Mouse (Mus musculus) intestine, postnatal 0 days (tissue): ENCODE measurements around the gene Smarcd1. TPM values are rescaled to one million over a fixed set of nuclear protein-coding genes. Genes with fewer than 3 reads are reported as not detected.

Experiments
- ATAC-seq: fragments of 200-750 bp; cut with Nextera tagmentation; 2 replicates; pipeline ENCODE4 v1.8.0; 2017; ENCODE audit warnings: mild to moderate bottlenecking, moderate TSS enrichment, moderate library complexity
- H3K27ac ChIP-seq: fragments of 300-500 bp; sonication (generic); 2 replicates; pipeline ENCODE4 v1.5.1; 2014; ENCODE audit warnings: mild to moderate bottlenecking, low read depth, low read length, moderate library complexity
- H3K27me3 ChIP-seq: fragments of 300-500 bp; sonication (generic); replicated peaks from 2 replicates; pipeline ENCODE4 v1.6.1; 2014; ENCODE audit warnings: low read length, mixed read lengths; ENCODE audit not compliant: control insufficient read depth, insufficient read depth
- H3K36me3 ChIP-seq: fragments of 300-500 bp; sonication (generic); 2 replicates; pipeline ENCODE4 v1.6.1; 2014; ENCODE audit warnings: mild to moderate bottlenecking, moderate library complexity; ENCODE audit not compliant: control insufficient read depth, insufficient read depth
- H3K4me1 ChIP-seq: fragments of 300-500 bp; sonication (generic); replicated peaks from 2 replicates; pipeline ENCODE4 v1.6.1; 2014; ENCODE audit warnings: antibody characterized with exemption, low read length, mixed read lengths; ENCODE audit not compliant: control insufficient read depth, insufficient read depth
- H3K4me2 ChIP-seq: fragments of 300-500 bp; sonication (generic); replicated peaks from 2 replicates; pipeline ENCODE4 v1.6.1; 2014; ENCODE audit warnings: low read depth, mild to moderate bottlenecking, moderate library complexity
- H3K4me3 ChIP-seq: fragments of 300-500 bp; sonication (generic); 2 replicates; pipeline ENCODE4 v1.5.1; 2014; ENCODE audit warnings: low read depth, low read length
- H3K9ac ChIP-seq: fragments of 300-500 bp; sonication (generic); 2 replicates; pipeline ENCODE4 v1.6.1; 2014; ENCODE audit warnings: mild to moderate bottlenecking, low read depth, low read length
- H3K9me3 ChIP-seq: fragments of 300-500 bp; sonication (generic); 2 replicates; pipeline ENCODE4 v1.6.1; 2016; ENCODE audit warnings: mixed run types; ENCODE audit not compliant: control insufficient read depth
- CTCF ChIP-seq: sonication (generic); IDR thresholded peaks from 2 replicates; pipeline ENCODE4 v1.5.1; 2016; ENCODE audit warnings: low read depth, mild to moderate bottlenecking, control low read depth, antibody characterized with exemption, moderate library complexity
- WGBS: fragments of 180-500 bp; shearing (Covaris S2); extraction: QIAGEN DNeasy Blood & Tissue Kit; methylation state at CpG from one replicate; pipeline ENCODE4 v1.1.7; 2014; 5-methylcytosine and 5-hydroxymethylcytosine counted together
- polyA plus RNA-seq: library from polyadenylated mRNA; unstranded; fragments of >200 nt; fragmentation: Nextera tagmentation; extraction: Ambion mirVana; gene quantifications from 2 replicates; pipeline ENCODE4 v1.2.1, GENCODE M21; 2015

Smarcd1 gene
- polyA plus RNA-seq, 1 experiment from 2014 or later, result 13.2 TPM

DNA sequence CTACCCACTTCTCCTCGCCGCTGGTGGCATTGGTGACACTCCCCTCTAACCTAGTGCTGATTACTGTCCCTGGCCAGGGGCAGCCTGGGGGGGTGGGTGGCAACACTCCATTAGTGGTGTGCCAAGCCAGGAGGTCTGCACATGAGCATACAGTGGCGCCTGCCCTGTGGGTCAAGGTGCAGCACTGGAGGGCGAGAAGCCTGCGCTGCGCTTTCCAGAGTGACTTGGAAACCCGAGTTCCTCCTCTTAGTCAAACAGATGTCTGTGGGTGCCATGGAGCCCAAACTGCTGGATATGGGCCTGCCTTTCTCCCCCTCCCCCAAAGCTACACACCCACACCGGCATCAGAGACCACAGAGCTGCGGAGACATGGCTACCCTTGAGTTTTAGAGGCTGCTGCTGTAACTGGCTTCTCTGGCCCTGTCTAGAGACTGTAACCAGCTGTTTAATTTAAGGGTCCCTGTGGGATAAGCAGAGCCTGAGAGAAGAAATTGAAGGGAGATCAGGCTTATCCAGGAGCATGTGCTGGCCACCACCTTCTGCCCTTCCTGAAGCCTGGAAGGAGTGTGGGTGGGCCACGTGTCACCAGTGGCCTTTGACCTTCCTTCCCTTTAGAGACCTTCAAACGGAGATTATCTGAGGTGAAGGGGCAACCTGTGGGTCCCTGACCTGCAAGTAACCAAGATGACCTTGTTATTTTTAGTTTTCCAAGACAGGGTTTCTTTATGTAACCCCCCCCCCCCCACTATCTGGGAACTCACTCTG is 14.2 kb downstream of the Smarcd1 start:
- Histone ChIP-seq H3K27me3 (no peaks in the 10 kb centered on the region), H3K9ac (no peak overlapping the region), H3K4me1 (no peaks in the 10 kb centered on the region), H3K4me3 (no peak overlapping the region), H3K27ac (peak overlapping the region; percentile 64; the same call in 1 of the 2 replicates), H3K4me2 (no peak overlapping the region), H3K36me3 (peaks cover 36% of the 10 kb centered on the region), H3K9me3 (no peaks in the 10 kb centered on the region)
- no peak for TF ChIP-seq CTCF
- ATAC-seq, result no peak
- WGBS, result 59% methylated on average over 11 of the region's 11 CpGs

DNA sequence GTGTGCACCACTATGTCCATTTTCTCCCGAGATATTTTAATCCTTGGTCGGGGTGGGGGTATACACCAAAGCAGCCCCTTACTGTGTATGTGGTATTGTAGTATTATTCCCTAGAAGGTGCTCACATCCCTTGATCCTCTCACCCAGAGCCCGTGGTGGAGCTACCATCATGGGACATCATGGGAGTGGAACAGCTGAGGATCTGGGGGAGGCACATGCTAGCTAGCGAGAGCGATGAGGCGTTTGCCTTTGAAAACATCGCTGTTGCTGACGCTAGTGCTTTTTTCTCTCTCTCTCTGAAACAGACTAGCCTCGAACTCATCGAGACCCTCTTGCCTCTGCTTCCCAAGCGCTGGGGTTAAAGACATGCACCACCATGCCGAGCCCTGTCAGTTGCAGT is 14.9 kb downstream of the Smarcd1 start:
- Histone ChIP-seq H3K4me3 (no peak overlapping the region), H3K4me1 (no peaks in the 10 kb centered on the region), H3K36me3 (peaks cover 34% of the 10 kb centered on the region), H3K27me3 (no peaks in the 10 kb centered on the region), H3K9ac (no peak overlapping the region), H3K4me2 (no peak overlapping the region), H3K9me3 (no peaks in the 10 kb centered on the region), H3K27ac (no peak overlapping the region)
- TF ChIP-seq CTCF, result no peak
- 84% methylated on average over 12 of the region's 12 CpGs for WGBS
- no peak for ATAC-seq

DNA sequence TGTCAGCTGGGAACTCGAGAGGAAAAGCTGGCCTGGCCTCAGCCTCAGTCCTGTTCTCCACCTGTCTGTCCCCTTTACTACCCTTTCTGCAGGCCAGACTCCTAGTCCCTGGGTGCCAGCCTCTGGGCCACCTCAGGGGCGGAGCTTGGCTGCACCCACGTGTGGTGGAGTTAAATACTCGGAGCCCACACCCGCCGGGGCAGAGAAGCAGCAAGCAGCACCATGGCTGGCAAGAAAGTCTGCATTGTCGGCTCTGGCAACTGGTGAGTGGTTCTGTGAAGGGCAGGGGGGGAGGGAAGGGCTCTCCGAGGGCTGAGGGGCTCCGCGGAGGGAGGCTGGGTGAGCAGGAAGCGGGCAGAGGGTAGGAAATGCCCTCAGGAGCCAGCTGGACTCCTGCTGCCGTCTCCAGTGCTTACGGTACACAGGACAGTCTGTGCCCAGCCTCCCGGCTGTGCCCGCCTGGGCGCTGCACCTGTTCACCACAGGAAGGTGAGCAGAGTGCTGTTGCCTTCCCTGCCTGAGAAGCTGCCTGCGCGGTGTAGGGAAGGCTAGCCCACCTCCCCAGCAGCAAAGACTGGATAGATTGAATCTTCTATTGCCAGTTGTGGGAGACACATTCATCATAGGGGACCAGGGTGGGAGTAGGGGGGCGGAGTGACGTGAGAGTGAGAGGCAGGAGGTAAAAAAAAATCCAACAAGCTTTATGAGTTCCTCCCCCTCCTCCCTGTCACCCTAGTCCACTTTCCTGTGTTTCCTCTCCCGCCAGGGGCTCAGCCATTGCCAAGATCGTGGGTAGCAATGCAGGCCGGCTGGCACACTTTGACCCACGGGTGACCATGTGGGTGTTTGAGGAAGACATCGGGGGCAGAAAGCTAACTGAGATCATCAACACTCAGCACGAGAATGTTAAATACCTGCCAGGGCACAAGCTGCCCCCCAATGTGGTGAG is 15.7 kb downstream of the Smarcd1 start, which contains the start of gene Gpd1:
Gpd1 (plus strand) TSS at position 130 of the 949 bp plus-strand sequence.
- Histone ChIP-seq H3K36me3 (peaks cover 34% of the 10 kb centered on the region; the same call in 1 of the 2 replicates), H3K9me3 (no peaks in the 10 kb centered on the region), H3K4me2 (peak within 1 kb of the TSS; percentile 60), H3K4me1 (no peaks in the 10 kb centered on the region), H3K9ac (peak within 1 kb of the TSS; percentile 43), H3K27me3 (no peaks in the 10 kb centered on the region), H3K4me3 (peak within 1 kb of the TSS; percentile 40), H3K27ac (peak within 1 kb of the TSS; percentile 84)
- no peak for TF ChIP-seq CTCF
- WGBS, result 40% methylated on average over 26 of the region's 26 CpGs
- peak; percentile 48 for ATAC-seq

DNA sequence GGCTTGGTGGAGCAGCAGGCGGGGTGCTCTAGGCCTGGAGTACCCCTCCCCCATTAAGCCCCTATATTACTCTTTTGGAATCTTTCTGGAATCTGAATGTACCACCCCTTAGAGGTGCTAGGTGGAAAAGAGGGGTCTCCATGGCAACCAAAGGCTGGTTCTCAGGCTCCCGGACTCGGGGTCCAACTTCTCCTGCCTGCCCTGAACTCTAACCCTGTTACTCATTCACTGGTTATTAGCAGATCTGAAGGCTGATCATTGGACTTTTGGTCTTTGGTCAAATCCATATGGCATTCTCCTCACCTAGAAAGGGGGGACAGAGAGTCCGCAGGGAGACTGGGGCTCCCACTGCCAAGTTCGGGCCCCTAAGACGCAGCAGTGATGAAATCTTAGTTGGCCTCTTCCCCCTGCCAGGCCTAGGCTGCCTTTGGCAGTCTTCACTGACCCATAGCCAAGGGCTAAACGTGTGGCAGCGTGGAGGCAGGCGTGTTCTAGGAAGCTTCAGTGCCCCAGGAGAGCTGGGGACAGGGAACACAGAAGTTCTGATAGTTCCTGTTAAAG is 16.6 kb downstream of the Smarcd1 start:
- 43% methylated on average over 9 of the region's 9 CpGs for WGBS
- Histone ChIP-seq H3K4me2 (peak overlapping the region; percentile 60), H3K27ac (peak overlapping the region; percentile 84), H3K36me3 (peaks cover 33% of the 10 kb centered on the region; the same call in 1 of the 2 replicates), H3K27me3 (no peaks in the 10 kb centered on the region), H3K9me3 (no peaks in the 10 kb centered on the region), H3K9ac (no peak overlapping the region), H3K4me1 (peaks cover 4% of the 10 kb centered on the region; the same call in 1 of the 2 replicates), H3K4me3 (peak overlapping the region; percentile 40)
- no peak for TF ChIP-seq CTCF
- ATAC-seq, result peak; percentile 62

DNA sequence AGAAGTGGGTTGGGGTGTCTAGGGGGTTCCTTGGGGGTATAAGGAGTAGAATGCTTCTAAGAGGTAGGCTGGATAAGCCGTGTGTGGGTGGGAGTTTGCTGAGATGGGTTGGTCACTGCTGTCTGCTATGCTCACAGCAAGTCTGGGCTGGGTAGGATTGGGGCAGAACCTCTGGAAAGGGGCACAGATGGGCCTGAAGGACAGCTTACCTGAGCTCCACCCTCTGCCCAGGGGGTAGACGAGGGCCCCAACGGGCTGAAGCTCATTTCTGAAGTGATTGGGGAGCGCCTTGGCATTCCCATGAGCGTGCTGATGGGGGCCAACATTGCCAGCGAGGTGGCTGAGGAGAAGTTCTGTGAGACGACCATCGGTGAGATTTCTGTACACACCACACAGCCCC is 17.9 kb downstream of the Smarcd1 start:
- H3K4me3 ChIP-seq, result no peak overlapping the region
- 53% methylated on average over 8 of the region's 8 CpGs for WGBS
- TF ChIP-seq CTCF, result no peak

More for the DNA sequence above, 17.9 kb downstream of the Smarcd1 start:
- no peak overlapping the region for H3K27ac ChIP-seq
- H3K4me2 ChIP-seq, result peak overlapping the region; percentile 60; the same call in 1 of the 2 replicates
- no peaks in the 10 kb centered on the region for H3K9me3 ChIP-seq
- peaks cover 11% of the 10 kb centered on the region; the same call in 1 of the 2 replicates for H3K4me1 ChIP-seq
- no peak overlapping the region for H3K9ac ChIP-seq
- no peaks in the 10 kb centered on the region for H3K27me3 ChIP-seq
- ATAC-seq, result no peak
- peaks cover 28% of the 10 kb centered on the region; the same call in 1 of the 2 replicates for H3K36me3 ChIP-seq
